In genomic region chr15:80407873-80408272, GRCm38 (mm10) we compare ENCODE assay signal across 11 mouse cellular contexts.
DNase-seq lines count a peak whose midpoint lies in the region; ATAC-seq and TF ChIP-seq lines count a peak whose summit lies in the region.
"Had no signal": no experiment of that assay in that cellular context is flagged by ENCODE, and none has a peak within 500 bp of the region (broad histone marks: within the 10 kb centered on the region; RNA-seq: fewer than 3 reads in every experiment).

No protein-coding gene starts in this region.

- WGBS in intestine, embryonic 14.5 days = 53% methylated on average over 1 of the region's 1 CpGs
- 23% methylated on average over 1 of the region's 1 CpGs for WGBS in intestine, postnatal 0 days
- WGBS in lung, embryonic 16.5 days = 17% methylated on average over 1 of the region's 1 CpGs

- no peak overlapping the region for H3K4me3 ChIP-seq in intestine, embryonic 14.5 days (ENCODE audit: low read depth, low read length)
- no peak overlapping the region for H3K4me3 ChIP-seq in intestine, postnatal 0 days (ENCODE audit: low read depth, low read length)
- H3K4me3 ChIP-seq in lung, embryonic 16.5 days (ENCODE audit: low read length) = no peak overlapping the region
- H3K4me3 ChIP-seq: forebrain, embryonic 12.5 days; hindbrain, embryonic 13.5 days had no signal

- H3K4me2 ChIP-seq in intestine, embryonic 14.5 days (ENCODE audit: low read length) = no peak overlapping the region
- H3K4me2 ChIP-seq in intestine, postnatal 0 days (replicated peaks; ENCODE audit: low read depth) = no peak overlapping the region
- H3K4me2 ChIP-seq in lung, embryonic 16.5 days (ENCODE audit: low read depth, low read length) = no peak overlapping the region
- H3K4me2 ChIP-seq: forebrain, embryonic 12.5 days; hindbrain, embryonic 13.5 days had no signal

- no peaks in the 10 kb centered on the region for H3K36me3 ChIP-seq in intestine, embryonic 14.5 days (ENCODE audit: control insufficient read depth, insufficient read depth, low read length)
- H3K36me3 ChIP-seq in intestine, postnatal 0 days (ENCODE audit: control insufficient read depth, insufficient read depth) = no peaks in the 10 kb centered on the region
- no peaks in the 10 kb centered on the region for H3K36me3 ChIP-seq in lung, embryonic 16.5 days (ENCODE audit: control insufficient read depth, insufficient read depth, low read length)
- H3K36me3 ChIP-seq: forebrain, embryonic 12.5 days; hindbrain, embryonic 13.5 days had no signal

- H3K27me3 ChIP-seq in intestine, embryonic 14.5 days (replicated peaks; ENCODE audit: control insufficient read depth, insufficient read depth, low read length) = no peaks in the 10 kb centered on the region
- no peaks in the 10 kb centered on the region for H3K27me3 ChIP-seq in intestine, postnatal 0 days (replicated peaks; ENCODE audit: control insufficient read depth, insufficient read depth, low read length)
- H3K27me3 ChIP-seq in lung, embryonic 16.5 days (ENCODE audit: control insufficient read depth, insufficient read depth, low read depth, low read length) = no peaks in the 10 kb centered on the region
- H3K27me3 ChIP-seq: forebrain, embryonic 12.5 days; hindbrain, embryonic 13.5 days had no signal

- no peak overlapping the region for H3K9ac ChIP-seq in intestine, embryonic 14.5 days (ENCODE audit: low read length)
- no peak overlapping the region for H3K9ac ChIP-seq in intestine, postnatal 0 days (ENCODE audit: low read depth, low read length)
- H3K9ac ChIP-seq in lung, embryonic 16.5 days (ENCODE audit: low read length) = no peak overlapping the region
- H3K9ac ChIP-seq: forebrain, embryonic 12.5 days; hindbrain, embryonic 13.5 days had no signal

- ATAC-seq in intestine, embryonic 14.5 days (replicated peaks; ENCODE audit: low FRiP score, low TSS enrichment, low read depth) = no peak
- ATAC-seq in intestine, postnatal 0 days = no peak
- peak; percentile 90 for ATAC-seq in lung, embryonic 16.5 days (ENCODE audit: low read depth)
- no peak for ATAC-seq in granulocyte monocyte progenitor cell, adult 5-6 weeks (replicated peaks; ENCODE audit: poor library complexity, severe bottlenecking)

- H3K4me1 ChIP-seq in intestine, embryonic 14.5 days (replicated peaks; ENCODE audit: control insufficient read depth, insufficient read depth, low read length) = no peaks in the 10 kb centered on the region
- H3K4me1 ChIP-seq in intestine, postnatal 0 days (replicated peaks; ENCODE audit: control insufficient read depth, insufficient read depth, low read length) = no peaks in the 10 kb centered on the region
- H3K4me1 ChIP-seq in lung, embryonic 16.5 days (replicated peaks; ENCODE audit: control insufficient read depth, insufficient read depth, low read length) = peaks cover 9% of the 10 kb centered on the region; the same call in 1 of the 2 replicates
- H3K4me1 ChIP-seq: forebrain, embryonic 12.5 days; hindbrain, embryonic 13.5 days had no signal

- TF ChIP-seq CTCF in intestine, postnatal 0 days (IDR thresholded peaks at IDR 0.05; ENCODE audit: low read depth) = no peak

- H3K27ac ChIP-seq in intestine, embryonic 14.5 days (ENCODE audit: low read depth) = peak overlapping the region; percentile 29; the same call in 1 of the 2 replicates
- no peak overlapping the region for H3K27ac ChIP-seq in intestine, postnatal 0 days (ENCODE audit: low read depth, low read length)
- H3K27ac ChIP-seq in lung, embryonic 16.5 days (ENCODE audit: low read length) = 0 out of 2 replicates have a peak overlapping the region, but pooled peaks have one; percentile 38
- H3K27ac ChIP-seq: forebrain, embryonic 12.5 days; hindbrain, embryonic 13.5 days had no signal

- no peaks in the 10 kb centered on the region for H3K9me3 ChIP-seq in intestine, embryonic 14.5 days (ENCODE audit: control insufficient read depth, low read length)
- no peaks in the 10 kb centered on the region for H3K9me3 ChIP-seq in intestine, postnatal 0 days (ENCODE audit: control insufficient read depth)
- no peaks in the 10 kb centered on the region for H3K9me3 ChIP-seq in lung, embryonic 16.5 days (ENCODE audit: control insufficient read depth, low read length)
- H3K9me3 ChIP-seq: forebrain, embryonic 12.5 days; hindbrain, embryonic 13.5 days had no signal

- no peak for DNase-seq in intestine, embryonic 14.5 days (ENCODE audit: low spot score)
- DNase-seq in heart, adult 8-10 months (ENCODE audit: low spot score) = peak; percentile 27
- DNase-seq in kidney, adult 11 months = peak; percentile 38
- no peak for DNase-seq in gastrocnemius, postnatal 25 days
- no peak for DNase-seq in right cerebral cortex, postnatal 10 days (ENCODE audit: low spot score in 2 of 2)
- DNase-seq: thymus, postnatal 36 days had no signal

Comparison
In these comparisons a context has a peak if more than half of its experiments do, and no peak if none do; other contexts are left out.
1. DNase-seq: peak in heart, adult 8-10 months (single experiment) and kidney, adult 11 months (single experiment); none in intestine, embryonic 14.5 days (single experiment), gastrocnemius, postnatal 25 days (single experiment) and right cerebral cortex, postnatal 10 days (0 of 2).